11 mouse cellular contexts compared by ENCODE assay signal in genomic region chr11:113452861-113453568, GRCm38 (mm10).
DNase-seq lines count a peak whose midpoint lies in the region; ATAC-seq lines count a peak whose summit lies in the region.
"Had no signal": no experiment of that assay in that cellular context is flagged by ENCODE, and none has a peak within 500 bp of the region (broad histone marks: within the 10 kb centered on the region; RNA-seq: fewer than 3 reads in every experiment).

No protein-coding gene starts in this region.

- H3K9me3 ChIP-seq in limb, embryonic 12.5 days, result peaks cover 14% of the 10 kb centered on the region

- peaks cover 27% of the 10 kb centered on the region for H3K4me1 ChIP-seq in limb, embryonic 12.5 days (replicated peaks)

- no peak overlapping the region for H3K9ac ChIP-seq in limb, embryonic 12.5 days (replicated peaks)

- peak; percentile 65 to 75 for DNase-seq in cerebellum, postnatal 10 days
- no peak for DNase-seq in cerebellum, adult 11-12 months
- DNase-seq in retina, postnatal 1 day, result peak; percentile 69
- DNase-seq in retina, embryonic 14.5 days (ENCODE audit: low spot score), result no peak
- no peak for DNase-seq in cerebellum, adult 18-20 months
- no peak for DNase-seq in liver
- DNase-seq: cerebellum, adult 11 months; lung, postnatal 14 days had no signal

- no peak for ATAC-seq in limb, embryonic 12.5 days (ENCODE audit: insufficient number of reproducible peaks, insufficient read depth, low FRiP score, low TSS enrichment, low read depth)
- no peak for ATAC-seq in megakaryocyte-erythroid progenitor cell, adult 5-6 weeks (replicated peaks; ENCODE audit: low FRiP score, low TSS enrichment, poor library complexity, severe bottlenecking)
- ATAC-seq: inflammation-experienced regulatory T-cells, adult 6 months had no signal

- H3K4me2 ChIP-seq in limb, embryonic 12.5 days, result peak overlapping the region; percentile 22

- no peak overlapping the region for H3K4me3 ChIP-seq in limb, embryonic 12.5 days (replicated peaks)

- no peak overlapping the region for H3K27ac ChIP-seq in limb, embryonic 12.5 days

- WGBS in limb, embryonic 12.5 days, result 8% methylated on average over 16 of the region's 16 CpGs

- H3K27me3 ChIP-seq in limb, embryonic 12.5 days, result no peaks in the 10 kb centered on the region

- peaks cover 4% of the 10 kb centered on the region; the same call in 1 of the 2 replicates for H3K36me3 ChIP-seq in limb, embryonic 12.5 days

Comparison
In these comparisons a context has a peak if more than half of its experiments do, and no peak if none do; other contexts are left out.
1. DNase-seq: peak in cerebellum, postnatal 10 days (2 of 2) and retina, postnatal 1 day (single experiment); none in cerebellum, adult 11-12 months (single experiment), retina, embryonic 14.5 days (single experiment), cerebellum, adult 18-20 months (0 of 2) and liver (single experiment).